Mouse (Mus musculus) embryonic fibroblast, embryonic 13.5 days (primary cell): Measurements from ENCODE around the gene Kcna7.

Source experiments
- CTCF ChIP-seq: IDR thresholded peaks from 2 replicates; pipeline ENCODE4 v1.5.1; 2011; ENCODE audit warnings: mild to moderate bottlenecking, control low read depth, low read length, moderate library complexity, borderline replicate concordance; ENCODE audit not compliant: insufficient read depth
- POLR2A ChIP-seq: IDR thresholded peaks from 2 replicates; pipeline ENCODE4 v1.6.1; 2011; ENCODE audit warnings: low read depth, mild to moderate bottlenecking, control low read depth, low read length, moderate library complexity

DNA sequence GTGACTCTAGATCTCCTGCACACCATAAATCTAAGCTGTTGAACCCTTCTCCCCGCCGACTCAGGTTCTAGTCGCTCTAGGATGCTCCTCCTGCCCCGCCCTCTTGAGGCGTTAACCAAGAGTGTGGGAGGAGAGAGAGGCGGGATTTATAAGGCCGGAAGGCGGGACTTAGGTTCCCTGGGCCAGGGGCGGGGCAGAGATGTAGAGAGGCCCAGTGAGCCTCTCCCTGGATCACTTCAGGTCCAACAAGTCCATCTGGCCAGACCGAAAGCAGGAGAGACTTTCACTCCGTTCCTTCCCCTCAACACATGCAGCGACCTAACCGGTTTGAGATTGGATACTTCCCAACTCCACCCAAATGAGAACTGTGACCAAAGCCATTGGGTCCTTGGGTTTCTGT, 42.7 kb upstream of the Kcna7 start:
- TF ChIP-seq POLR2A = no peak
- no peak for TF ChIP-seq CTCF
